Mouse (Mus musculus): ENCODE measurements around the gene Ap1m2.

GRCm38 (mm10) chr9:21311695-21312094, 442 bp downstream of the Ap1m2 start:
- TF ChIP-seq POLR2AphosphoS5 (IDR thresholded peaks at IDR 0.05; ENCODE audit: borderline replicate concordance, low read depth, low read length) (no peak), MYC (IDR thresholded peaks at IDR 0.05; ENCODE audit: low read depth, low read length) (no peak), USF1 (IDR thresholded peaks at IDR 0.05; ENCODE audit: low read depth, low read length) (no peak), TBP (IDR thresholded peaks at IDR 0.05; ENCODE audit: low read depth, low read length) (no peak), POLR2A (IDR thresholded peaks at IDR 0.05; ENCODE audit: control insufficient read depth in 1 of 2, insufficient read depth in 1 of 2, low read depth in 1 of 2, low read length in 2 of 2, poor library complexity in 1 of 2) (no peak), CTCF (IDR thresholded peaks at IDR 0.05 in 2 of 3, conservative IDR thresholded peaks at IDR 0.05 in 1 of 3; ENCODE audit: control insufficient read depth in 1 of 3, insufficient read depth in 1 of 3, low read depth in 2 of 3, low read length in 3 of 3, poor library complexity in 1 of 3, severe bottlenecking in 1 of 3) (no peak), HCFC1 (IDR thresholded peaks at IDR 0.05; ENCODE audit: low read depth, low read length) (no peak), ZNF384 (IDR thresholded peaks at IDR 0.05; ENCODE audit: low read depth, low read length) (no peak), CHD2 (IDR thresholded peaks at IDR 0.05; ENCODE audit: low read length) (no peak)
